Mouse (Mus musculus): ENCODE measurements around the gene Epha4. TPM values are rescaled to one million over a fixed set of nuclear protein-coding genes. Genes with fewer than 3 reads are reported as not detected.

The Epha4 gene
- polyA plus RNA-seq, 1 experiment from 2014 or later = 1.6 TPM

DNA sequence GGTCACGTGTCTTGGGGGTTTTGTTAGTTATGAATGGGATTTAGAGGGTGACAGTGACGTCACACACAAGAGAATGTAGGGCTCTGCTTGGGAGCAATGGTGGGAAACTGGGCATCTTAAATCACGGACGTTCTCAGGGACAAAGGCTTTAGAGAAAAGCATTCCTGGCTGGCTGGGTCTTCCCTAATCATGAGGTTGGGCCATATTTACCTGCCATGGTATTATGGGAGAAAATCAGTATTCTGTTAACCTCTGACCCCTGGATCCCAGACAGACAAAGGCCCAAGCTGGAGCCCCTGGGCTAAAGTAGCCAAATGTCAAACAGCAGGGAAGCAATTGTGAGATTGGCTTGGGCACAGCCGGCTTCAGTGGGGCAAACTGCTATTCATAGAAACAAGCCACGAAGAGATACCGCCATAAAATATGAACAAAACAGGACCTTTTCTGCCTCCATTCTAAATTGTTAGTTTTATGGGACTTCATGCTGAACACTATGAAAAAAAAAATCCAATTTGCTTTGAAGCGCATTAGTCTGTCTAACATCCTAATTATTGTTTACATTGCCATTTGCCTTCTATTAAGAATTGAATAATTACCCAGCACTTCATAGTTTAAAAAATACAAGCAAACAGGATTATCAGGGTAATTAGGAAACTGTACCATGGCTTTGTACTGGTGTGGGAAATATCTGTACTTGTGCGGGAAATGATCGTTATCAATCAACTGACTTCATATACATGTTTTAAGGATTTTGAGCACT lies 19.7 kb downstream of the Epha4 start:
- Histone ChIP-seq H3K4me1 (no peaks in the 10 kb centered on the region), H3K4me2 (no peak overlapping the region), H3K27me3 (replicated peaks) (no peaks in the 10 kb centered on the region), H3K9ac (no peak overlapping the region), H3K36me3 (no peaks in the 10 kb centered on the region), H3K27ac (no peak overlapping the region), H3K4me3 (no peak overlapping the region), H3K9me3 (replicated peaks) (no peaks in the 10 kb centered on the region)
- ATAC-seq = no peak
- WGBS (ENCODE audit: insufficient replicate concordance) = 62% methylated on average over 10 of the region's 10 CpGs

DNA sequence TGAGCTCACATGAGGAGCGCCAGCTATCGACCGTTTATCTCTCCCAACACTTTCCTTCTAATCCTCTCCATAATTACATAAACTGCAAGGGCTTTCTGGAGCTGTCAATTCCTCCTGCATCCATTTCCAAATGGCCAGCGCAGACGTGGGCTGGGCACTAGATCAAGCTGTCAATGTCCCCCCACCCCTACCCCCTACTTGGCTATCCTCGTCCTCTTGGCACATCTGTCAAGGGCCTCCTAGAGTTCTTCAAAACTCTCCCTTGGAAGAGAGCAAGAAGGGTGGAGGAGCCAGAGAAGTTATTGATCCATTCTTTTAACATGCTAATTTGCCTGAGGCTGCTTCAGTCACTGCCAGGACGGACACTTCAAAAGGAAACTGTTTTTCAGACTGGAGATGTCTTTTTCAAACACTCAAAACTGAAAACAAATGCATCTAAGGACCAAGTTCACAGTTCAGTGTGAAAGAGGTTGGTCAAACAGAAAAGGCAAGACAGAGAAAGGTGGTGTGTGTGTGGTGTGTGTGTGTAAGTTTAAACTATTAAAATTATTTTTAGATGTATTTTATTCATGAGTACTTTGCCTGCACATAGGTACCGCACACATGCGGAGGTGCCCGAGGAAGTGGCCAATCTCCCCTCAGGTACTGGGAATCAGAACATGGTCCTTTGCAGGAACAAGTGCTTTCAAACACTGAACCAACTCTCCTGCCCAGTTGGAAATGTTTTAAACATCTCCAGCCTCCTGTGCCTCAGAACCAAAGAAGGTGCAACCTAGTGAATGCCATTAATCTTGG lies 20.9 kb downstream of the Epha4 start:
- H3K9ac ChIP-seq = no peak overlapping the region
- H3K27me3 ChIP-seq (replicated peaks) = no peaks in the 10 kb centered on the region
- 54% methylated on average over 10 of the region's 10 CpGs for WGBS (ENCODE audit: insufficient replicate concordance)
- no peak overlapping the region for H3K4me2 ChIP-seq
- no peak overlapping the region for H3K4me3 ChIP-seq
- H3K9me3 ChIP-seq (replicated peaks) = no peaks in the 10 kb centered on the region
- H3K27ac ChIP-seq = no peak overlapping the region
- no peaks in the 10 kb centered on the region for H3K4me1 ChIP-seq
- no peaks in the 10 kb centered on the region for H3K36me3 ChIP-seq
- no peak for ATAC-seq

DNA sequence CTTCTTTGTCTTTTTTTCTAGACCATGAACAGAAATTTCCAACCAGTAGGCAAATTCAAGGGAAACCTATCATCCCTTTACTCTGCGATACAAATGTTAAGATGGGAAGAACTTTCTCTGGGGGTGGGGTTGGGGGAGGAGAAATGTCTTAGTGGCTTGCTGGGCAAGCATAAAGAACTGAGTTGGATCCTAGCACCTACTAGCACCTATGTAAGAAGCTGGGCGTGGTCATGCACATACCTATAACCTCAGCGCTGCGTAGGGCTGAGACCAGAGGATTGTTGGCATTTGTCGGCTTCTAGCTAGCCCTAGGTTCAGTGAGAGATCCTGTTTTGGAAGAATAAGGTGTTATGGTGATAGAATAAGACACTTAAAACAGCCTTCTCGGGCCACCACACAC lies 24.7 kb downstream of the Epha4 start:
- Histone ChIP-seq H3K9ac (no peak overlapping the region), H3K9me3 (replicated peaks) (no peaks in the 10 kb centered on the region), H3K27me3 (replicated peaks) (no peaks in the 10 kb centered on the region), H3K27ac (no peak overlapping the region), H3K4me1 (no peaks in the 10 kb centered on the region), H3K36me3 (no peaks in the 10 kb centered on the region), H3K4me3 (no peak overlapping the region), H3K4me2 (no peak overlapping the region)
- WGBS (ENCODE audit: insufficient replicate concordance) = 80% methylated on average over 6 of the region's 6 CpGs
- ATAC-seq = no peak

DNA sequence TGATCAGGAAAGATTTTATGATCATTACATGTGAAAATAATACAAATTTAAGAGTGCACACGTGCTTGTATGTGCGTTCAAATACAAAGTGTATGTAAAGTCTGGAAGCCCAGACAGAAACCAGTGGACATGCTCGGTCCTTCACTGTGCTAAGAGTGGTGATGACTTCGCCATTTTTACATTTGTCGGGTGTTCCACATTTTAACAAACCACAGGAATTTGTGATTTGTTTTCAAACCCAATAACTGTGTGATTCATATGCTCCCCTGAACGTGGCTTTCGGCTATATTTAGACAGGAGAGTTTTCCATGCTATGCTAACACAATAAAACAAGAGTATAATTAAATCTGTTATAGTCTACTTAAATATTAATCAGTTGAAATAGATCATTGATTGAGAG lies 25.5 kb downstream of the Epha4 start:
- Histone ChIP-seq H3K27ac (no peak overlapping the region), H3K4me2 (no peak overlapping the region), H3K4me1 (no peaks in the 10 kb centered on the region), H3K27me3 (replicated peaks) (no peaks in the 10 kb centered on the region), H3K36me3 (no peaks in the 10 kb centered on the region), H3K9ac (no peak overlapping the region), H3K9me3 (replicated peaks) (no peaks in the 10 kb centered on the region), H3K4me3 (no peak overlapping the region)
- no peak for ATAC-seq
- WGBS (ENCODE audit: insufficient replicate concordance) = 65% methylated on average over 7 of the region's 7 CpGs

DNA sequence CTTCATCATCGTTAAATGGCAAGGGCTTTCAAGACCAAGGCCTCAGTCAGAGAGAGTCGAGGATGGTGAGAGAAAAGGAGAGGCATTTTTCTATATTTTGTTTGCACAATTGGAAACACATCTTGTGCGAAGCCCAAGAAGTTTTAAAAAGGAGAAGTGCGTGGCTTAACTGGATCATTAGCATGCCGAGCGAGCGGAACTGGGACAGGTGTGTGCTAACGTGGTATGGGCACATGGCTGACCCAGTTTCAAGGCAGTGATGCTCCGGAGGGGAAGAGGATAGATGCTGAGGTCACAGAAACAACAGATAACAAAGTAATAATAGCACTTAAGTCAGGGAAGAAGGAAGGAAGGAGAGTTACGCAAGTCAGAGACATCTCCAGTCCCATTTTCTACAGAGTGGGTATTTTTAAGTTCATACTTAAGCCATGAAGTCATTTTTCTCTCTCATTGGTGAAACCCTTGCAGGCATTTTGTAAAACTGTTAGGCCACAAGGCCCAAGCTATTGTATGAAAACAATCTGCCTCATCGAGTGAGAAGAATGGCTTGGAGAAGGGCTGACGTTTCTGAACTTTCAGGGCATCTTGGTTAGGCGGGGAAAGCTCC lies 26.9 kb downstream of the Epha4 start:
- 57% methylated on average over 13 of the region's 13 CpGs for WGBS (ENCODE audit: insufficient replicate concordance)
- ATAC-seq = no peak
- Histone ChIP-seq H3K36me3 (no peaks in the 10 kb centered on the region), H3K4me1 (no peaks in the 10 kb centered on the region), H3K9ac (no peak overlapping the region), H3K4me2 (no peak overlapping the region), H3K27ac (no peak overlapping the region), H3K27me3 (replicated peaks) (no peaks in the 10 kb centered on the region), H3K4me3 (no peak overlapping the region), H3K9me3 (replicated peaks) (no peaks in the 10 kb centered on the region)

DNA sequence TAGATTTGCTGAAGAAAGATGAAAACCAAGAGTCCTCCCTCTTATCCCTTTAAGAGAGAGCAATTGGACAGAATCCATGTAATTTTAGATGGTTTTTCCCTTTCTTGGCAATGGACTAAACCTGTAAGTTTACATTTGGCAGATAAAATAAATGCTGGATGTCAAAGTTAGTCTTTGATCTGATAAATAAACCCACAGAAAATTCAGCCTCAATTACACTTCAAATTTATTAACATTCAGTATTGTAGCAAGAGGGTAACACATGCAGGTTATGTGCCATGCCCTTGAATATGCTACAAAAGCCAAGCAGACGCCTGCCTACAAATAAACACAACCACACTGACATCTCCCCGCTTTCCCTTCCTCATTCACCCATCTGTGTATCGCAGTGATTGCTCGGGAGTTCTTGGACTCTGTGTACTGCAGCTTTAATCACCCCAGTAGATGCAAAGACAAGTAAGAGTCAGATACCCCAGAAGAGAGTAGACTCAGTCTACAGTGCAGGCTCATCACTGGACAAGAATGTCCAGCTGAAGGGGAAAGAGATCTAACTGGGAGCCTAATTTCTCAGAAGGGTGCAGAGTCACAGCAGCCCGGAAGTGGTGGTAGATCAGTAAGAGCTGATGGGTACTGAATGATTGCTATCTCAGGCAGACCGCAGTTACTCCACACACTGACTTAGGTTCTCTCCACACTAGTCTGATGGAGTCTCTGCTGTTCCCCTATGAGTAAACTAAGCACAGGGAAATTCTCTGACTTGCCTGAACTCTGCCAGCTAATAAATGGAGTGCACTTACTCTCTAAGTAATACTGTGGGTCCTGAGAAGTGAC lies 29.9 kb downstream of the Epha4 start:
- Histone ChIP-seq H3K36me3 (no peaks in the 10 kb centered on the region), H3K4me2 (no peak overlapping the region)
- no peak for ATAC-seq

DNA sequence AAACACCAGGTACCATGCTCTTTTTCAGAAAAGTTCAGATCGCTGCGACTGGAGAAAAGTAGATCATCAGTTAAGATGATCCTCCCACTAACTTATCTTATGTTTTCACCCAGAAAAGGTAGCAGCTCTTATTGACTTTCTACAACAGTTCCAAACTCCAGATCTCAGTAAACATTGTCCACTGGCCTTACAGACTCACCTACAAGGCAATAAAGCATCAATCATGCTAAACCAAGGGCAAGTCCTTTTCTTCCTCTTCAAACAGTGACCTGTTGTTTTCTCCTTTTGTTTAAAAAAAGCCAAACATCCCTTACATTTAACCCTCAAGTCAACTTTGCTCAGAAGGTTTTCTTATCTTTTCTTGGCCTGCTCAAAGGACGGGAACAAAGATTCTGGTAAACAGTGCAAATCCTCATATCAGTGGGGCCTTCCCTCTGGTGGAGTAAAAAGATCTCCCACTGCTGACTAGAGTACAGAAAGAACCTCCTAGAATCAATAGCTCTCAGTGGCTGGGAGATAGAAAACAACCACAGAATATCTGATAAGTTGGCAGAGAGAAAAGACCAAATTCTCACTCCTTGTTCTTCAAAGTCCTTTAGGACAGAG lies 39.0 kb downstream of the Epha4 start:
- no peaks in the 10 kb centered on the region for H3K27me3 ChIP-seq (replicated peaks)
- no peaks in the 10 kb centered on the region for H3K9me3 ChIP-seq (replicated peaks)
- H3K36me3 ChIP-seq = no peaks in the 10 kb centered on the region
- 45% methylated on average over 3 of the region's 3 CpGs for WGBS (ENCODE audit: insufficient replicate concordance)
- no peak overlapping the region for H3K4me3 ChIP-seq
- no peak overlapping the region for H3K4me2 ChIP-seq
- H3K4me1 ChIP-seq = 0 out of 2 replicates have a peak, but pooled peaks cover 8% of the 10 kb centered on the region
- no peak overlapping the region for H3K9ac ChIP-seq
- no peak for ATAC-seq
- no peak overlapping the region for H3K27ac ChIP-seq

More for the DNA sequence above, 29.9 kb downstream of the Epha4 start:
- no peaks in the 10 kb centered on the region for H3K27me3 ChIP-seq (replicated peaks)
- WGBS (ENCODE audit: insufficient replicate concordance) = 59% methylated on average over 6 of the region's 6 CpGs
- no peaks in the 10 kb centered on the region for H3K4me1 ChIP-seq
- H3K4me3 ChIP-seq = no peak overlapping the region
- no peaks in the 10 kb centered on the region for H3K9me3 ChIP-seq (replicated peaks)
- H3K9ac ChIP-seq = no peak overlapping the region
- no peak overlapping the region for H3K27ac ChIP-seq

DNA sequence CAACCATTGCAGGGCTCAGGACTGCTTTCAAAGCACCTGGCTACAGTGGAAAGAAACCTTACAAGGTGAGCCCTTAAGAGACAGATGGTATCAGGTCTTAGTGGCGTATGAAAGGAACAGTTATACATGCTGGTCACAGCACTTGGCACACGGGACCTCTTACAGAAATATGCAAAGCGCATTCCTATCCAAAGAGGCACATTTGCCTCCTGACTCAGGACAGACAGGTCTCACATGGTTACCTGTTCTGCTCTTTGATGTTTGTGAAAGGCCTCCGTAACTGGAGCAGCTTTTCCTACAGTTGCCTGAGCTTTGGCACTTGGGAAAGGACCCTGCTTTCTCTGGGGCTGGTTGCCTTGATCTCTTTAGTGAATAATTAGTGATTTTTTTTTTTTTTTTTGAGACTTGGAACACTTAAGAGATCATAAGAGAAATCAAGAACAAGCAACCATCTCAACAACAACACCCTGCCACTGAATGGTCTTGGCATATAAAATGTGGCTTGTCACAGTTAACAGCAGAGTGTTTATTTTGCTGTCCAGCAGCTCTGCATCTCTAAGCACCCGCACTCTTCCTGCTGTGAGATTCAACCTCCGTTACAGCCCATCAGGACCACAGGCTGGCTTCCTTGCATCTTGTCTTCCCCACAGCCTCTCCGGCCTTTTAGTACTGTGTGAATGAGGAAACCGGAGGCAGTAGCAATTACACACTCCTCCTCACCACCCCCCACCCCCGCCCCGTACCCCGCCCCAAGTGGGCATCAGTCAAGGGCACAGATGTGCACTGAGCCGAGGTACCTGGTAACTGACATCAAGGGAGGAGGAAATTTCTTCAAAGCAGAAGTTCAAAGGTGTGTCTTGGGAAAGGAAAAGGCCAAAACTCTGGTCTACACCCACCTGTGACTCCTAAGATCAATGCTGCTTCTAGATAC lies 41.2 kb downstream of the Epha4 start:
- no peaks in the 10 kb centered on the region for H3K9me3 ChIP-seq (replicated peaks)
- no peaks in the 10 kb centered on the region for H3K27me3 ChIP-seq (replicated peaks)
- no peak overlapping the region for H3K27ac ChIP-seq
- H3K9ac ChIP-seq = no peak overlapping the region
- no peaks in the 10 kb centered on the region for H3K36me3 ChIP-seq
- H3K4me2 ChIP-seq = no peak overlapping the region
- H3K4me1 ChIP-seq = 0 out of 2 replicates have a peak, but pooled peaks cover 8% of the 10 kb centered on the region
- no peak for ATAC-seq
- WGBS (ENCODE audit: insufficient replicate concordance) = 55% methylated on average over 12 of the region's 12 CpGs
- no peak overlapping the region for H3K4me3 ChIP-seq

DNA sequence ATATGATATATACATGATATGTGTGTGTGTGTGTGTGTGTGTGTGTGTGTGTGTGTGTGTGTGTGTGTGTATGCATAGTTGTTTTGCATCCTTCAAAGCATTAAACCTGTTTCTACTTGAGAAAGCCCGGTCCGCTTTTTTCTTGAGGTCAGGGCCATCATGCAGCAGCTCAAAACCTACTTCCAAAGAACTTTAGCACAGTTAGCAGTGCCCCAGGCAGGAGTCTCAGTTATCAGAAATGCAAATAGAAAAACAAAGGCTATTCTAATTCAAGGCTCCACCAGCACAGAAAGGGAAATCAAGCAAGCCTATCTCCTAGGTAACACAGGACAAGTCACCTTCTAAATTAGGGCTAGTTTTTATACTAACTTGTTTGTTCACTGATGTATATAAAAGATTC lies 42.3 kb downstream of the Epha4 start:
- no peaks in the 10 kb centered on the region for H3K9me3 ChIP-seq (replicated peaks)
- H3K4me1 ChIP-seq = 0 out of 2 replicates have a peak, but pooled peaks cover 8% of the 10 kb centered on the region
- H3K36me3 ChIP-seq = no peaks in the 10 kb centered on the region
- H3K4me2 ChIP-seq = no peak overlapping the region
- no peaks in the 10 kb centered on the region for H3K27me3 ChIP-seq (replicated peaks)
- 84% methylated on average over 2 of the region's 2 CpGs for WGBS (ENCODE audit: insufficient replicate concordance)
- H3K9ac ChIP-seq = no peak overlapping the region
- no peak for ATAC-seq
- H3K4me3 ChIP-seq = no peak overlapping the region
- H3K27ac ChIP-seq = no peak overlapping the region

DNA sequence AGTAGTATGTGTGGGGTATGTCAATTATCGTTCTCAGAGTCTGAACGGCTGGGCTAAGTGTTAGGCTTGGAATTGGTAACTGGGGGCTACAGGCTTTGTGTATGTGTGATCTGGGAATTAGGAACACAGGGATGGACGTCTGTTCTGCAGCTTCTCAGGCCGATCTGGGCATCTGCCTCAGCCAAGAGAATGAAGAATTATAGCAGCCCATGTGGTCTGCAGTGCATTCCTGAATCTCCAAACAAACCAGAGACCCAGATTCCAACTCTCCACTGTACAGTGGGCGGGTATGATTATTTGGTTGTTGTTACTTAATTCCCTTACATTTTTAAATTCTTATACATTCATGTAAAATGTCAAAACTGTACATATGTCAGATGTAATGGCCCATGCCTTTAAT lies 43.4 kb downstream of the Epha4 start:
- 62% methylated on average over 5 of the region's 5 CpGs for WGBS (ENCODE audit: insufficient replicate concordance)

More for the DNA sequence above, 43.4 kb downstream of the Epha4 start:
- no peak overlapping the region for H3K4me2 ChIP-seq
- H3K4me1 ChIP-seq = 0 out of 2 replicates have a peak, but pooled peaks cover 8% of the 10 kb centered on the region
- H3K27ac ChIP-seq = no peak overlapping the region
- H3K9me3 ChIP-seq (replicated peaks) = no peaks in the 10 kb centered on the region
- H3K4me3 ChIP-seq = no peak overlapping the region
- H3K27me3 ChIP-seq (replicated peaks) = no peaks in the 10 kb centered on the region
- H3K9ac ChIP-seq = no peak overlapping the region
- no peak for ATAC-seq
- no peaks in the 10 kb centered on the region for H3K36me3 ChIP-seq
